Mouse (Mus musculus) CH12.LX (cell line): ENCODE results near the gene Dido1. TPM values are rescaled to one million over a fixed set of nuclear protein-coding genes. Genes with fewer than 3 reads are reported as not detected.
A peak's percentile ranks its signal among the peaks of the same experiment; 100 is the strongest.

Experiments
- DNase-seq: peaks from one replicate; pipeline ENCODE4 v3.0.0-alpha.2; 2013; ENCODE audit errors: extremely low read depth
- H3K27ac ChIP-seq: 2 replicates; pipeline ENCODE4 v1.5.1; 2012; ENCODE audit warnings: low read depth, mild to moderate bottlenecking, control low read depth, moderate library complexity; ENCODE audit not compliant: insufficient read depth
- H3K27me3 ChIP-seq: replicated peaks from 2 replicates; pipeline ENCODE3; 2012; ENCODE audit warnings: inconsistent platforms
- H3K36me3 ChIP-seq, 2 experiments: replicated peaks in 1 of 2; 2 replicates each; pipeline versions ENCODE3 to v1.6.1; 2012; ENCODE audit warnings: inconsistent platforms in 1 of 2, low read length in 1 of 2, mild to moderate bottlenecking in 1 of 2, mixed read lengths in 1 of 2, moderate library complexity in 1 of 2; ENCODE audit not compliant: control insufficient read depth in 1 of 2, insufficient read depth in 1 of 2
- H3K4me1 ChIP-seq, 2 experiments: 2 replicates each; pipeline ENCODE4 v1.6.1; 2012; ENCODE audit warnings: inconsistent platforms in 1 of 2, moderate library complexity in 1 of 2; ENCODE audit not compliant: insufficient read depth in 2 of 2, control insufficient read depth in 1 of 2
- H3K4me2 ChIP-seq: 2 replicates; pipeline ENCODE4 v1.6.1; 2012; ENCODE audit warnings: low read depth, mild to moderate bottlenecking, control low read depth; ENCODE audit not compliant: poor library complexity, insufficient read depth, severe bottlenecking
- H3K4me3 ChIP-seq, 3 experiments: fragments of 150-350 bp in 1 of 3; sonication (generic) in 1 of 3; replicated peaks in 1 of 3; 2 replicates each; pipeline versions ENCODE3 to v1.5.1; 2011 to 2012; ENCODE audit warnings: low read depth in 2 of 3, low read length in 2 of 3, mild to moderate bottlenecking in 2 of 3, moderate library complexity in 2 of 3, control low read depth in 1 of 3, improper control_type of control experiment in 1 of 3, inconsistent platforms in 1 of 3, mixed read lengths in 1 of 3; ENCODE audit not compliant: poor library complexity in 1 of 3
- H3K79me2 ChIP-seq: replicated peaks from 2 replicates; pipeline ENCODE4 v1.6.1; 2012; ENCODE audit warnings: mild to moderate bottlenecking, moderate library complexity; ENCODE audit not compliant: control insufficient read depth, poor library complexity, insufficient read depth, severe bottlenecking; ENCODE audit errors: extremely low read depth
- H3K9ac ChIP-seq: 2 replicates; pipeline ENCODE4 v1.6.1; 2012; ENCODE audit warnings: low read depth, mild to moderate bottlenecking, control low read depth, moderate library complexity; ENCODE audit not compliant: insufficient read depth
- H3K9me3 ChIP-seq: replicated peaks from 2 replicates; pipeline ENCODE3; 2012; ENCODE audit warnings: low read length, inconsistent platforms, mixed read lengths
- BHLHE40 ChIP-seq: IDR thresholded peaks from 2 replicates; pipeline ENCODE4 v1.6.1; 2011; ENCODE audit warnings: mild to moderate bottlenecking, low read depth, low read length, improper control_type of control experiment
- CTCF ChIP-seq, 2 experiments: IDR thresholded peaks in 1 of 2; conservative IDR thresholded peaks in 1 of 2; 2 replicates each; pipeline ENCODE4 v1.5.1; 2011 to 2012; ENCODE audit warnings: low read depth in 2 of 2, low read length in 2 of 2, improper control_type of control experiment in 1 of 2, inconsistent platforms in 1 of 2, mild to moderate bottlenecking in 1 of 2, moderate library complexity in 1 of 2
- E2F4 ChIP-seq: IDR thresholded peaks from 2 replicates; pipeline ENCODE4 v1.6.1; 2011; ENCODE audit warnings: low read depth, low read length, improper control_type of control experiment; ENCODE audit not compliant: insufficient replicate concordance
- ELF1 ChIP-seq: IDR thresholded peaks from 2 replicates; pipeline ENCODE4 v1.6.1; 2014; ENCODE audit warnings: low read depth, mild to moderate bottlenecking, inconsistent platforms, low read length, improper control_type of control experiment
- EP300 ChIP-seq: IDR thresholded peaks from 2 replicates; pipeline ENCODE4 v1.6.1; 2011; ENCODE audit warnings: low read length, improper control_type of control experiment
- HCFC1 ChIP-seq: IDR thresholded peaks from 2 replicates; pipeline ENCODE4 v1.6.1; 2012; ENCODE audit warnings: low read depth, mild to moderate bottlenecking, inconsistent platforms, low read length, improper control_type of control experiment
- JUN ChIP-seq: IDR thresholded peaks from 2 replicates; pipeline ENCODE4 v1.6.1; 2011; ENCODE audit warnings: low read depth, mild to moderate bottlenecking, low read length, improper control_type of control experiment, moderate library complexity; ENCODE audit not compliant: insufficient read depth
- JUND ChIP-seq: conservative IDR thresholded peaks from 2 replicates; pipeline ENCODE4 v1.6.1; 2011; ENCODE audit warnings: low read depth, low read length, improper control_type of control experiment
- MEF2A ChIP-seq: IDR thresholded peaks from 2 replicates; pipeline ENCODE4 v1.6.1; 2014; ENCODE audit warnings: low read depth, mild to moderate bottlenecking, inconsistent platforms, low read length, improper control_type of control experiment, borderline replicate concordance
- MXI1 ChIP-seq: IDR thresholded peaks from 2 replicates; pipeline ENCODE4 v1.6.1; 2011; ENCODE audit warnings: mild to moderate bottlenecking, low read depth, low read length, improper control_type of control experiment
- NRF1 ChIP-seq: IDR thresholded peaks from 2 replicates; pipeline ENCODE4 v1.6.1; 2014; ENCODE audit warnings: low read depth, mild to moderate bottlenecking, inconsistent platforms, low read length, improper control_type of control experiment, moderate library complexity
- PAX5 ChIP-seq: IDR thresholded peaks from 2 replicates; pipeline ENCODE4 v1.6.1; 2012; ENCODE audit warnings: low read length, inconsistent platforms, mixed read lengths
- POLR2A ChIP-seq: IDR thresholded peaks from 2 replicates; pipeline ENCODE4 v1.6.1; 2011; ENCODE audit warnings: low read depth, mild to moderate bottlenecking, improper control_type of control experiment, low read length
- RAD21 ChIP-seq: IDR thresholded peaks from 2 replicates; pipeline ENCODE4 v1.6.1; 2011; ENCODE audit warnings: low read depth, mild to moderate bottlenecking, low read length, improper control_type of control experiment, moderate library complexity
- SMC3 ChIP-seq: IDR thresholded peaks from 2 replicates; pipeline ENCODE4 v1.6.1; 2011; ENCODE audit warnings: low read depth, low read length, improper control_type of control experiment
- TCF12 ChIP-seq: IDR thresholded peaks from 2 replicates; pipeline ENCODE4 v1.6.1; 2014; ENCODE audit warnings: low read depth, mild to moderate bottlenecking, inconsistent platforms, low read length, improper control_type of control experiment
- UBTF ChIP-seq: IDR thresholded peaks from 2 replicates; pipeline ENCODE4 v1.6.1; 2012; ENCODE audit warnings: low read depth, mild to moderate bottlenecking, inconsistent platforms, low read length, improper control_type of control experiment, moderate library complexity
- USF1 ChIP-seq: IDR thresholded peaks from 2 replicates; pipeline ENCODE4 v1.6.1; 2014; ENCODE audit warnings: low read depth, mild to moderate bottlenecking, inconsistent platforms, low read length, improper control_type of control experiment
- ZC3H11A ChIP-seq: IDR thresholded peaks from 2 replicates; pipeline ENCODE4 v1.6.1; 2012; ENCODE audit warnings: low read depth, mild to moderate bottlenecking, inconsistent platforms, low read length, improper control_type of control experiment
- ZKSCAN1 ChIP-seq: IDR thresholded peaks from 2 replicates; pipeline ENCODE4 v1.6.1; 2012; ENCODE audit warnings: low read depth, inconsistent platforms, low read length, improper control_type of control experiment, borderline replicate concordance
- ZNF384 ChIP-seq: IDR thresholded peaks from 2 replicates; pipeline ENCODE4 v1.6.1; 2012; ENCODE audit warnings: low read depth, low read length, improper control_type of control experiment, inconsistent platforms
- dilution Hi-C: fragments of 300-500 bp; cut with MboI; formaldehyde crosslinking; loops from 2 replicates; pipeline ENCODE4 v1.14.3; 2020; ENCODE audit warnings: low sequenced_read_pairs; ENCODE audit not compliant: extremely low pct_unique_long_range_greater_than_20kb, extremely low pct_ligation_motif_present
- in situ Hi-C: fragments of 300-500 bp; cut with MboI; formaldehyde crosslinking; loops from 3 replicates; pipeline ENCODE4 v1.14.3; 2019; ENCODE audit warnings: low sequenced_read_pairs, low pct_ligation_motif_present, low pct_unique_long_range_greater_than_20kb, mixed read lengths
- polyA plus RNA-seq: library from polyadenylated mRNA; unstranded; fragments of >175 nt; gene quantifications from 2 replicates; pipeline ENCODE4 v1.2.1, GENCODE M21; 2012; ENCODE audit warnings: low read depth; ENCODE audit not compliant: insufficient read length
- total RNA-seq, 2 experiments: library from RNA; depleted of rRNA; stranded (reverse); fragments of 300-350 nt in 1 of 2; fragments of >200 nt in 1 of 2; gene quantifications; 2 replicates each; pipeline ENCODE4 v1.2.3; 2012 to 2014

The Dido1 gene
- total and polyA plus RNA-seq, 3 experiments, result 16.4 to 25.0 (median 24.9) TPM

DNA sequence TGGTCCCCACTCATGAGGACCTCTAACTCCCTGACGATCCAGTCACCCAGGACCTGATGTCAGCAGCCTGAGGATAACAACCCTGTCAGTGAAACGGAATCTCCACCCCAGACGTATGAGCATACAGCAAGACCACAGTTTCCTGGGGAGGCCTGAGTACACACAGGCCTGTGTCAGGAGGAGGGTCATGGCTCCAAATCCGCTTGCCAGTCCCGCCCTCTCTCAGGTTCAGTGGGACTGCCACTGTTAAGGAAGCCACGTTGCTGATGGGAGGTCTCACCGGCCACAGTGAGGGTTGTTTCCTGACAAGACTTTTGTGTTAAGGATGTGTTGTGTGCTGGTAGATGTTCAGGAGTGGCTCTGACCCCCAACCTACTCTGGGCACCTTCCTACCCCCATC, 31.6 kb upstream of the Dido1 start:
- no peak overlapping the region for H3K4me3 ChIP-seq
- peaks cover 6% of the 10 kb centered on the region for H3K27me3 ChIP-seq
- DNase-seq, result no peak
- in situ Hi-C loops (no loop called here), dilution Hi-C loops (no loop called here)
- H3K9me3 ChIP-seq, result no peaks in the 10 kb centered on the region
- peaks cover 0 to 2% of the 10 kb centered on the region in 2 experiments; a peak in 1 of 4 replicates for H3K4me1 ChIP-seq
- peaks cover 19 to 54% of the 10 kb centered on the region in 2 experiments for H3K36me3 ChIP-seq
- H3K27ac ChIP-seq, result no peak overlapping the region
- no peak overlapping the region for H3K9ac ChIP-seq
- TF ChIP-seq TCF12, result no peak
- TF ChIP-seq UBTF, result no peak
- no peak for TF ChIP-seq E2F4
- no peak for TF ChIP-seq ELF1
- TF ChIP-seq SMC3, result no peak
- TF ChIP-seq MXI1, result no peak
- no peak for TF ChIP-seq ZC3H11A
- no peak for TF ChIP-seq ZKSCAN1
- no peak for TF ChIP-seq MEF2A
- no peak for TF ChIP-seq EP300
- no peak for TF ChIP-seq ZNF384
- no peak for TF ChIP-seq NRF1
- TF ChIP-seq HCFC1, result no peak
- no peak for TF ChIP-seq JUND
- TF ChIP-seq JUN, result no peak
- TF ChIP-seq PAX5, result no peak
- no peak for TF ChIP-seq POLR2A
- no peak for TF ChIP-seq USF1
- H3K4me2 ChIP-seq, result no peak overlapping the region
- H3K79me2 ChIP-seq, result no peaks in the 10 kb centered on the region

GRCm38 (mm10) chr2:180740349-180740748, 30.6 kb upstream of the Dido1 start:
- H3K27ac ChIP-seq, result no peak overlapping the region
- no peaks in the 10 kb centered on the region for H3K79me2 ChIP-seq
- no peaks in the 10 kb centered on the region for H3K27me3 ChIP-seq
- in situ Hi-C loops, result no loop called here
- DNase-seq, result no peak
- H3K4me3 ChIP-seq, result no peak overlapping the region
- H3K9ac ChIP-seq, result no peak overlapping the region
- H3K36me3 ChIP-seq, result peaks cover 24 to 65% of the 10 kb centered on the region in 2 experiments
- H3K4me2 ChIP-seq, result no peak overlapping the region
- H3K4me1 ChIP-seq, result 0 out of 4 replicates have a peak, but pooled peaks cover 0 to 2% of the 10 kb centered on the region in 2 experiments
- dilution Hi-C loops, result no loop called here
- no peak for TF ChIP-seq UBTF
- TF ChIP-seq CTCF (conservative IDR thresholded peaks at IDR 0.05 in 1 of 2, IDR thresholded peaks at IDR 0.05 in 1 of 2; ENCODE audit: low read depth in 2 of 2, low read length in 2 of 2), result peak in 1 of 2 experiments; percentile 23; a peak in 1 of 4 replicates
- no peak for TF ChIP-seq PAX5
- TF ChIP-seq BHLHE40, result no peak
- TF ChIP-seq RAD21, result peak; percentile 9
- H3K9me3 ChIP-seq, result no peaks in the 10 kb centered on the region
